In genomic region chr3:109491568-109491967, GRCm38 (mm10) we compare ENCODE assay signal across 8 mouse cellular contexts.
A peak's percentile ranks its signal among the peaks of the same experiment; 100 is the strongest.
DNase-seq lines count a peak whose midpoint lies in the region; ATAC-seq and TF ChIP-seq lines count a peak whose summit lies in the region.
"Had no signal": no experiment of that assay in that cellular context is flagged by ENCODE, and none has a peak within 500 bp of the region (broad histone marks: within the 10 kb centered on the region; RNA-seq: fewer than 3 reads in every experiment).

No protein-coding gene starts in this region.

- TF ChIP-seq CTCF in brain, embryonic 14.5 days (IDR thresholded peaks at IDR 0.05; ENCODE audit: borderline replicate concordance, extremely low read depth, insufficient read depth, insufficient read length): peak; percentile 63; the same call in 1 of the 2 replicates
- peak; percentile 93 for TF ChIP-seq CTCF in layer of hippocampus, adult 2 months (conservative IDR thresholded peaks at IDR 0.05)

- peak overlapping the region; percentile 19; the same call in 1 of the 2 replicates for H3K27ac ChIP-seq in layer of hippocampus, adult 2 months
- H3K27ac ChIP-seq: hindbrain, embryonic 15.5 days had no signal

- peak; percentile 65 for ATAC-seq in hematopoietic stem cell, adult 5-6 weeks (replicated peaks in 1 of 2; ENCODE audit: insufficient read depth in 1 of 2, low FRiP score in 2 of 2, low TSS enrichment in 1 of 2, low read depth in 1 of 2, poor library complexity in 2 of 2, severe bottlenecking in 2 of 2)

- TF ChIP-seq POLR2A in brain, embryonic 14.5 days (IDR thresholded peaks at IDR 0.05; ENCODE audit: borderline replicate concordance, extremely low read depth, insufficient read depth, insufficient read length, poor library complexity, severe bottlenecking): no peak

- H3K4me3 ChIP-seq in layer of hippocampus, adult 2 months: no peak overlapping the region
- H3K4me3 ChIP-seq: hindbrain, embryonic 15.5 days had no signal

- peak; percentile 66 for DNase-seq in MEL-GATA-1-ER (ENCODE audit: extremely low read depth, low read depth)
- DNase-seq in brain, embryonic 14.5 days (ENCODE audit: low read depth): peak; percentile 91
- peak; percentile 46 for DNase-seq in fibroblast of lung, adult 2 months (ENCODE audit: low read depth)
- DNase-seq in layer of hippocampus, adult 2 months (ENCODE audit: low spot score in 2 of 2): peak; percentile 63 to 90
- DNase-seq in lung, postnatal 36 days: peak; percentile 93
- DNase-seq in right cerebral cortex, postnatal 10 days (ENCODE audit: low spot score in 2 of 2): peak; percentile 75 to 87
